Mouse (Mus musculus): ENCODE data around the gene Spop.

Gene Spop

GRCm38 (mm10) chr11:95532353-95533072 is 118.6 kb downstream of the Spop start:
- DNase-seq, result no peak

- peak; percentile 50 to 78 for DNase-seq
Observed at GRCm38 (mm10) chr11:95533484-95534160, 119.7 kb downstream of the Spop start.

DNA sequence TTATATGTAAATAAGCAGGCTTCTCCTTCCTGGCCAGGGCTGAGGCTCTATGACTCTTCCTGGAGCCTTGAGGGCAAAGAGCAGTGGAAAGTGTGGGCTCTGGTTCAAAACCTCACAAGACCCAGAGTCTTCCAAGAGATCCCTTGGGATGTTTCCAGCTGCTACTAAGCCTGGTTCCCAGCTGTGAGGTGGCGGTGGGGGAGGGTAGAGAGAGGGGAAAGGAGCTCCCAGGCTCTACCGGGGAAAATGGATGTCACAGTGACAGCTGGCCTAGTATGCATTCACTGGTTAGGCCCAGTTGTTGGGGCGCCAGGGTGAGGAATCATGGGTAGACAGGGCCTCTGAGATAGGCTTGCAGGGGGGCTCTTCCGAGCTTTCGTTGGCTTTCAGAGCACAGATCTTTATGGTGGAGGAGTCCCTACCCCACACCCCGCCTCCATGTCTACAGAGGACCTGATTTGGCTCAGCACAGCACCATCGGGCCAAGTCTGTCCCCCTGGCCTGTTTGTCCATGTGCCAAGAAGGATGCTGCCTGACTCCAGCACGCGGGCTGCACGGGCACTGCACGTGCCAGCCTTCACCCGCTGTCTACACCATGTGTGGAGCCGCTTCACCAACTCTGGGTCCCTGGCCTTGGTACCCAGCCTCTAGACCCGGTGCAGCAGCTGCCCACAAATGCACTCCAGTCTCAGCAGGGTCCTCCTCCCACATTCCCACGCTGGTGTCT is 124.7 kb downstream of the Spop start:
- DNase-seq, result no peak

- DNase-seq, result no peak
Observed at GRCm38 (mm10) chr11:95540637-95541385, 126.9 kb downstream of the Spop start.

Data from spleen, adult 18-20 months (tissue).